Mouse (Mus musculus): Measurements from ENCODE around the gene Polr3b.

Gene Polr3b

DNA sequence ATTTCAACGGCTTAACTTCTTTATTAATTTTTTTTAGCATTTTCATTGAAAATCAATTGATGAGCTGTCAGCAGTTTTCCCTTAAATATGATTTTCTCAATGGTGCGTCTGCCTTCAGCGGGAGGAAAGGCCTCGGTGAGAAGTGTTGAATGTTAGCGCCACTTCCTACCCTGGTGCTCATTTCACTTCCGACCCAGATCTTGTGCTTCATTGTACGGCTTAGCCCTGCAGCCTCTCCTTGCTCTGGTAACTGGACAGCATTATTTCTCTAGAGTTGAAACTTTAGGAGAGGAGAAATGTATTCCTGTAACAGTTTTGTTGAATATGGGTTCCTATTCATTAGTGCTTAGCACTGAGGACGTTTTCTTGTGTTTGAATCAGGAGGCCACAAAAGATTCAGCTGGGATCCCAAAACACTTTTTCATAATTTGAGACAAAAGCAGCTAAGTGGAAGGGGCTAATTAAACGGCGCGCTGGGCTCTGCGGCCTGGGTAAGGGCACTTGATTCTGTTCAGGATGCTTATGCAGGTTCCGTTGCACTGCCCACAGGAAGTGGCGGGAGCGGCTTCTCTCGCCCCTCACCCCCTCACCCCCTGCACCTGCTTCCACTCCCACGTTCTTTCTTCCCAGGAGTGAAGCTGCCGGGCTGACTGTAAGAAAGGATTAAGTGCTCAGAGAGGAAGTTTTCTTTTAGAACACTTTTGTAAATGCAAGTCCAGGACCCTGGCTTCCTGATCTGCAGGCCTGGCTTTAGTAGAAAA is 36.2 kb downstream of the Polr3b start:
- ATAC-seq (ENCODE audit: insufficient number of reproducible peaks, low FRiP score, low TSS enrichment): no peak

DNA sequence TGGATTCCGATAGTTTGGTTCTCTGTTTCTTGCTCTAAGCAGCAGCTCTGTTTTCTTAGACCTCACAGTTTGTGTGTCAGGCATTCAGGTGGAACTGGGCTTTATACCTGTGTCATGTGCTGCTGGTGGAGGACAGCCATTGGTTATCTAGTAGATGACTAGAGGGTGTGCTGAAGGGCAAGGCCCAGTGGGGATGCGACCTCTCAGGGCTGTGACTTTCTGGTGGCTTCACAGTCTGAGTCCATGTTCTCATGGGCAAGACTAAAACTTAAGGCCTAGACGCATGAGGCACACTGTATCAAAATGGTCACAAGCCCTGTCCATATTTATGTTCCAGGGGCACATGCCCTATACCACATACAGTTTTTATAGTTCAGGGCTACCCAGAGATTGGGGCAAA is 37.2 kb downstream of the Polr3b start:
- ATAC-seq (ENCODE audit: insufficient number of reproducible peaks, low FRiP score, low TSS enrichment): no peak

DNA sequence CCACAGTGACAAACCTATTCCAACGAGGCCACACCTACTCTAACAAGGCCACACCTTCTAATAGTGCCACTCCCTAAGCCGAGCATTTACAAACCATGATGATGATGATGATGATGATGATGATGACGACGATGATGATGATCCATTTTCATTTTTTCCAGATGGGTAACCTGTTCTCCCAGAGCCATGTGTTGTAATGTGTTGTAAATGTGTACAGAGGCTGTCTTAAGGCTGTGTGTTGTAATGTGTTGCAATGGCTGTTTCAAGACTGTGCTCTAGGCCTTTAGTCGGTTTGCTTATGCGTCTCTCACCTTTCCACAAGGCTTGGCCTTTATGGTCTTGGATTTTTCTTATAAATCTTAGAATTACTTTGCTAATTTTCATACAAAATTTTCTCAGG is 40.0 kb downstream of the Polr3b start:
- no peak for ATAC-seq (ENCODE audit: insufficient number of reproducible peaks, low FRiP score, low TSS enrichment)

- ATAC-seq (ENCODE audit: insufficient number of reproducible peaks, low FRiP score, low TSS enrichment): no peak
These were observed 43.7 kb downstream of the Polr3b start for GRCm38 (mm10) chr10:84665713-84666260.

- no peak for ATAC-seq (ENCODE audit: insufficient number of reproducible peaks, low FRiP score, low TSS enrichment)
These were observed 53.6 kb downstream of the Polr3b start for GRCm38 (mm10) chr10:84675653-84676052.

DNA sequence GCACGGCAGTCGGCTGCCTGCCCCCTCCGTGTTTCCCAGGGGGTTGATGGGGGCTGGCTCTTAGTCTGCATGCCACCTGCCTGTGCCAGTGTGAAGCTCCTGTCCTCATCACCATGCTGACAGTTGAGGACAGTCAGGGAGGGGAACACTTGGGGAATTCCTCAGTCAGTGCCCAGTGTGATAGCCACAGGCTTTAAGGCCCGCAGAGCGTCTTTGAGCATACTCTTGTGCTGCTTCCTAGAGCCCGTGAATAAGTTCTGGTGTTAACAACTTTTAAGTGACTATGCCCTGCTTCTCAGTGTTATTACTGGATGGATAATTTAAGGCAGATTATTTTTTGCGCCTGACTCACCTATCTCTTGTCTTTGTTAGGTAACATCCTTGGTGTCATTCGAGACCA is 54.4 kb downstream of the Polr3b start:
- ATAC-seq (ENCODE audit: insufficient number of reproducible peaks, low FRiP score, low TSS enrichment): no peak

DNA sequence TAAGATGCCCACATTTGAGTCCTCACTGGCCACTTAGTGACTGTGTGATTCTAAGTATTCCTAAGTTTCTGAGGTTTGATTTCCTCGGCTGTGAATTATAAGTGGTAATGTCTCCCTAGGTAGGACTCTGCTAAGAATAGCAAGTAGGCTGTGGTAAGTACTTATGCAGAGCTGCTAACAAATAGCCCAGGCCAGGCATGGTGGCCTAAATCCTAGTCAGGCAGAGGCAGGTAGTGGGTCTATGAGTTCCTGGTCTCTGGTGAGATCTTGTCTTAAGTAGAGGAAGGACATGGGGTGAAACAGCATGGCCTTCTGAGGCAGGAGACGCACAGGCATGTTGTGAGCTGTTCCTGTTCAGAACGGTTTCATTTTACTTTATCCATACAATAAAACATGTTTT is 55.8 kb downstream of the Polr3b start:
- ATAC-seq (ENCODE audit: insufficient number of reproducible peaks, low FRiP score, low TSS enrichment): no peak

GRCm38 (mm10) chr10:84678441-84678840 is 56.3 kb downstream of the Polr3b start:
- ATAC-seq (ENCODE audit: insufficient number of reproducible peaks, low FRiP score, low TSS enrichment): no peak

- no peak for ATAC-seq (ENCODE audit: insufficient number of reproducible peaks, low FRiP score, low TSS enrichment)
These were observed 63.5 kb downstream of the Polr3b start for GRCm38 (mm10) chr10:84685444-84686121.

DNA sequence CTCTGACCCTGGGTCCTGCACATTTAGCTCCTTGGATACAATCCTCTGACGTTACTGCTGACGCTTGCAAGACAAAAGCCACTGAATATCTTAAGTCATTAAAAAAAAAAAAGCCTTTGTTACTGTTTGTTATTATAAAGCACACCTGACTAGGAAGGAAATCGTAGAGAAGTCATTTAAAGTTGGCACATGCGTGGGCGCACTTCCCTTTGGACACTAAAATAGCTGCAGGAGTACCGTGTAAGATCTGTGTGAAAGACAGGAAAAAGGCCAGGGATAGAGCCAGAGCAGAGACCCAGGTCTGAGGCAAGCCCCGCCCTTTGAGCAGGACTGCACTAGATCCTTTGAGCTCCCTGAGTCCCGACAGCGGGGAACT is 64.0 kb downstream of the Polr3b start:
- no peak for ATAC-seq (ENCODE audit: insufficient number of reproducible peaks, low FRiP score, low TSS enrichment)

DNA sequence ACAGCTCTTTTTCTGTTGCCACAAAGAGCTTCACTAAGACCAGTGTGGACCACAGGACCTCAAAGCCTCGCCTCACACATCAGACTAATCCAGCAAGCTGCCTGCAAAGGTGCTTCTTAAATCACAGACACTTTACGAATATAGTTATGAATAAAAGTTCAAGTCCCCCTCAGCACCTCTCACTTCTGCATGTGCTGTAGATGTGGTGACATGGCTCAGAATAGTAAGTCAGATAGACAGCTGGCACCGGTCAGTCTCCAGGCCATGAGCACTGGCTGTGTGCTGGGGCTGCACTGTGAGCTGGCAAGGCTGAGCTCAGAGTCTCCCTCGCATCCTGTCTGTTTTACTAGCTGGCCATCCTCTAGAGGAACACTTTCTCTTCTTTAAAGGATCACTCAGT is 64.6 kb downstream of the Polr3b start:
- ATAC-seq (ENCODE audit: insufficient number of reproducible peaks, low FRiP score, low TSS enrichment): no peak

- no peak for ATAC-seq (ENCODE audit: insufficient number of reproducible peaks, low FRiP score, low TSS enrichment)
These were observed 65.6 kb downstream of the Polr3b start for GRCm38 (mm10) chr10:84687736-84688135.

DNA sequence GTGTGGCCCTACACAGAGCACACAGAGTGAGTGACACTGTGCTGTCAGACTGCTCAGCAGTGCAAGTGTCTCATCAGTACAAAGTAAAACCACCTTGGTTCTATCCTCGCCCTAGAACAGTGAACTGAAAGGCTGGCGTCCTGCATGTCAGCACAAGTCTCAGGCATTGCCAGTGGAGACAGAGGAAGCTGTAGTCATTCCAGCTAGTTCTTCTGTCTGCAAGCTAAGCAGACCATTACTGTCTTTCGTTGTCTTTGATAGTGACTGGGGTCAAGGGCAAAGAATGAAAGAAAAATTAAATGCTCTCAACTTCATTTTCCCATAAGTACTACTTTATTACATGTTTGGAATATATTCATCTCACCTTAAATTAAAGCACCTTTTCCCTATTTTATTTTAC is 67.8 kb downstream of the Polr3b start:
- no peak for ATAC-seq (ENCODE audit: insufficient number of reproducible peaks, low FRiP score, low TSS enrichment)

DNA sequence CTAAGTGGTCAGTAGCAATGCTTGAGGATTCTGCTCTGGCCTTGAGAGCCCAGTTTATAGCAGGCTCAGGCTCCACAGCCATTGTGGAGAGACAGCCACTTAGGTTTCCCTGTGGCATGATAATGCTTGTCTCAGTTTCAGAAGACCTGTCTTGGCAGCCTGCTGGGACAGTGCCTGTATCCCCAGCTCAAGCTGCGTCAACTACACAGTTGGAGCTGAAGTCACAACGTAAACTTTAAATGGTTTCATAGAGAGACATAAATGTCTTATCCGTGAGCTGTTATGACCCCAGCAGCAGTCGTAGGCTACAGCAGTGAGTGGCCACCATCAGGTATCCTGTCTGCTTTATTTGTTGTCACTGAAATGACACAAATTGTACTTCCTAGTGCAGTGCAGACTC is 68.7 kb downstream of the Polr3b start:
- no peak for ATAC-seq (ENCODE audit: insufficient number of reproducible peaks, low FRiP score, low TSS enrichment)

- no peak for ATAC-seq (ENCODE audit: insufficient number of reproducible peaks, low FRiP score, low TSS enrichment)
These were observed 69.6 kb downstream of the Polr3b start for GRCm38 (mm10) chr10:84691692-84692091.

GRCm38 (mm10) chr10:84693841-84694638 is 71.9 kb downstream of the Polr3b start:
- ATAC-seq (ENCODE audit: insufficient number of reproducible peaks, low FRiP score, low TSS enrichment): no peak

DNA sequence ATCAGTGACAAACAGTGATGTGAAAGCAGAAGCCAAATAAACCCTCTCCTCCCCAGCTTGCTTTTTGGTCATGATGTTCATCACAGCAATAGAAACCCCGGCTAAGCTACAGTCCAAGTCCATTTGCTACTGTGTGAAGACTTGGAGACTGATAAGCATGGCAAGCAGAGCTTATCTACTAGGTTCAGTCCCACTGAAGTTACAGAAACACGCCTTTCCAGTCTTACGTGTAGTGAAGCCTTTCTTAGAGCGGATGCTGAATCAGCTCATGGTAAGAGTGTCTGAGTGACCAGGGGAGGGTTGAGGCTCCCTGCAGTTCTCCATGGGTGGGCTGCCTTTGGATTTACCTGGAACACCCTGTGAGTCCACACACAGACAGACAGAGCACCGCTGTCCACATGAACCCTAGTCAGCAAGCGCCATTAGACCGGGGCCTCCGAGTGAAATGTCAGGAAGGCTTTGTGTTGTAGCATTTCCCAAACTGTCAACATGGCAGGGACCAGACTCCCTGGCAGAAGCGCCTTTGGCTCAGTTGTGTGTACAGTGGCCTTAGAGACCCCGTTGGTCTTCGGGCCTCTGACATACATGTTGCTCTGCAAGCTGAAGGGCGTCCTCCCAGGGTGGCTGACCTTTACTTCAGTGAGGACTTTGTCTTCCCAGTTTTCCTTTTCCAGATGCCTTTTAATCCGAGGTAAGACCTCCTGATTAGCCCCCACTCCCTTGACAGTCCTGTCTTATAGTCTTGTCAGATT is 78.3 kb downstream of the Polr3b start:
- ATAC-seq (ENCODE audit: insufficient number of reproducible peaks, low FRiP score, low TSS enrichment): no peak

DNA sequence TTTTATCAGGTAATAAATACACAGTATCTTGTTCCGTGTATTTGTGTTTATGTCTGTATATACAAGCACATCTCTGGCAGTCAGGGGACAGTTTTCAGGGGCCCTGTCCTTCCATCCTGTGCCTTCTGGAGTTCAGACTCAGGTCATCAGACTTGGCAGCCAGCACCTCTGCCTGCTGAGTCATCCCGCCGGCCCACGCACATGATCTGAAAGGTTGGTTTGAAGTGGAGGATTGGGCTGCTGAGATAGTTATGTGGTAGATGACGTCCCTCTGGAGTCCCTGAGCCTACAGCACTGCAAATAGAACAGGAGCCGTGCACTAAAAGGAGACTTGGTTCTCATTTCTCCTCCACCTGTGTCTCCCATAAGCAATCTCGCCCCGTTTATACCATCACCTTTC is 79.0 kb downstream of the Polr3b start:
- ATAC-seq (ENCODE audit: insufficient number of reproducible peaks, low FRiP score, low TSS enrichment): no peak

GRCm38 (mm10) chr10:84702115-84702514 is 80.0 kb downstream of the Polr3b start:
- no peak for ATAC-seq (ENCODE audit: insufficient number of reproducible peaks, low FRiP score, low TSS enrichment)

DNA sequence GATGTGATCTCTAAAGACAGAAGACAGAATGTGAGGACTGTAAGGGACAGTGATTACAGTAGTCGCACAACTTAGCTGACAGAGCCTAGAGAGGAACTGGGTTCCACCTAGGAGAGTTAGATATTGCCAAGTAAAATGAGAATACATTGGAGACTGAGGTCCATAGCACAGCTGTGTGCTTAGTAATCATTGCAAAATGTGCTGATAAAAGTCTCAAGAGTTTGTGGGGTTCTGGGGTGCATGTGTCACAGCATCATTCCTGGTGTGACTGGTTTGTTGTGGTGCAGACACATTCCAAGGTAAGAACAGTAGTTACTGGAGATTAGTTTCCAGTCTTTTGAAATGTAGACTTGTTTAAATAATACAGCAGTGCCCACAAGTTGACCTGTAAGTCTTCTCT is 82.5 kb downstream of the Polr3b start:
- ATAC-seq (ENCODE audit: insufficient number of reproducible peaks, low FRiP score, low TSS enrichment): no peak
